Mouse (Mus musculus) embryonic facial prominence, embryonic 11.5 days (tissue): Measurements from ENCODE around the gene Ppp3ca. TPM values are rescaled to one million over a fixed set of nuclear protein-coding genes. Genes with fewer than 3 reads are reported as not detected.

ENCODE experiments used
- ATAC-seq: fragments of 200-750 bp; cut with Nextera tagmentation; replicated peaks from 2 replicates; pipeline ENCODE4 v1.8.0; 2017; ENCODE audit warnings: low read depth; ENCODE audit not compliant: insufficient number of reproducible peaks, low FRiP score, low TSS enrichment
- DNase-seq: peaks from one replicate; pipeline ENCODE4 v3.0.0-alpha.2; 2015; ENCODE audit warnings: low spot score
- H3K27ac ChIP-seq: fragments of 300-500 bp; sonication (generic); replicated peaks from 2 replicates; pipeline ENCODE4 v1.5.1; 2014; ENCODE audit warnings: mild to moderate bottlenecking, low read depth, low read length, control low read depth
- H3K27me3 ChIP-seq: fragments of 300-500 bp; sonication (generic); 2 replicates; pipeline ENCODE4 v1.6.1; 2014; ENCODE audit warnings: mild to moderate bottlenecking, low read length, moderate library complexity, mixed read lengths; ENCODE audit not compliant: control insufficient read depth, insufficient read depth
- H3K36me3 ChIP-seq: fragments of 300-500 bp; sonication (generic); replicated peaks from 2 replicates; pipeline ENCODE4 v1.6.1; 2014; ENCODE audit warnings: low read depth, mild to moderate bottlenecking, low read length, moderate library complexity, mixed read lengths; ENCODE audit not compliant: control insufficient read depth, insufficient read depth
- H3K4me1 ChIP-seq: fragments of 300-500 bp; sonication (generic); 2 replicates; pipeline ENCODE4 v1.6.1; 2014; ENCODE audit warnings: low read length, mixed read lengths; ENCODE audit not compliant: control insufficient read depth, insufficient read depth
- H3K4me2 ChIP-seq: fragments of 300-500 bp; sonication (generic); 2 replicates; pipeline ENCODE4 v1.6.1; 2014; ENCODE audit warnings: low read depth, mild to moderate bottlenecking, control low read depth, low read length, moderate library complexity
- H3K4me3 ChIP-seq: fragments of 300-500 bp; sonication (generic); 2 replicates; pipeline ENCODE4 v1.5.1; 2014; ENCODE audit warnings: low read depth, low read length, control low read depth
- H3K9ac ChIP-seq: fragments of 300-500 bp; sonication (generic); replicated peaks from 2 replicates; pipeline ENCODE4 v1.6.1; 2014; ENCODE audit warnings: mild to moderate bottlenecking, control low read depth, low read length
- H3K9me3 ChIP-seq: fragments of 300-500 bp; sonication (generic); replicated peaks from 2 replicates; pipeline ENCODE4 v1.6.1; 2016; ENCODE audit warnings: mild to moderate bottlenecking, low read length, inconsistent platforms, mixed read lengths; ENCODE audit not compliant: control insufficient read depth
- WGBS: fragments of 180-500 bp; shearing (Covaris S2); extraction: QIAGEN DNeasy Blood & Tissue Kit; methylation state at CpG from one replicate; pipeline ENCODE4 v1.1.7; 2014; 5-methylcytosine and 5-hydroxymethylcytosine counted together
- polyA plus RNA-seq: library from polyadenylated mRNA; unstranded; fragments of >200 nt; fragmentation: Nextera tagmentation; extraction: Ambion mirVana; gene quantifications from 2 replicates; pipeline ENCODE4 v1.2.1, GENCODE M21; 2014

Ppp3ca gene
- polyA plus RNA-seq, 1 experiment from 2014 or later = 57.4 TPM

- Histone ChIP-seq H3K4me2 (no peak overlapping the region), H3K9me3 (no peaks in the 10 kb centered on the region), H3K27me3 (no peaks in the 10 kb centered on the region), H3K36me3 (no peaks in the 10 kb centered on the region), H3K27ac (no peak overlapping the region), H3K4me3 (no peak overlapping the region), H3K4me1 (no peaks in the 10 kb centered on the region), H3K9ac (no peak overlapping the region)
- WGBS = 34% methylated on average over 2 of the region's 2 CpGs
- DNase-seq = no peak
- ATAC-seq = no peak
These were observed 80.0 kb downstream of the Ppp3ca start for GRCm38 (mm10) chr3:136749951-136750350.

DNA sequence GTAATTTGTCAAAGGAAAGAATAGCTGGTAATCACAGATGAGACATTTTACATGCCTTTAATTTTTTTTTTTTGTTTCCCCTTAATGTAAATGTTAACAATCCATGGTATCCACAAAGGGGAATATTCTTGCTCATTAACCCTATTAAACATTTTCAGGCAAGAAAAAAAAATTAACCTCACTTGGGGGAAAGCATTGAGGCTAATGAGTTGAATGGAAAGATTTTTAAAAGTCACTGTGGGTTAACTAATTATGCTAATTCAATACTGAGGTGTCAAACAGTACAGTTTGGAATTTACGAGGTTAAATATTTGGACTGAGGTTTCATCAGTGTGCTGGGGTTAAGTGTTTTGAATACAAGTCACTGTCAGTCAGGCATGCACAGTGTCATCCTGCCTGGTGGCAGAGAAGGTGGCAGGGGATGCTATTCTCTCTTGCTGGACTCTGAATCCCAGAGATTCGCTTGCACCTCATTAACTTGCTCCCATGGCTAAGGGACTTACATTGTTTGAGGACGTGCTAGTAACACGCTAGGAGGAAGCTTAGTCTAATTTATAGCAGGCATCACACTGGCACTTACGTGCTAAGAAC lies 82.3 kb downstream of the Ppp3ca start:
- no peak overlapping the region for H3K27ac ChIP-seq
- H3K36me3 ChIP-seq = no peaks in the 10 kb centered on the region
- H3K4me2 ChIP-seq = no peak overlapping the region
- ATAC-seq (no peak), DNase-seq (no peak)
- WGBS = 49% methylated on average over 5 of the region's 5 CpGs
- H3K4me3 ChIP-seq = no peak overlapping the region
- no peaks in the 10 kb centered on the region for H3K9me3 ChIP-seq
- no peaks in the 10 kb centered on the region for H3K27me3 ChIP-seq
- H3K4me1 ChIP-seq = no peaks in the 10 kb centered on the region
- no peak overlapping the region for H3K9ac ChIP-seq

DNA sequence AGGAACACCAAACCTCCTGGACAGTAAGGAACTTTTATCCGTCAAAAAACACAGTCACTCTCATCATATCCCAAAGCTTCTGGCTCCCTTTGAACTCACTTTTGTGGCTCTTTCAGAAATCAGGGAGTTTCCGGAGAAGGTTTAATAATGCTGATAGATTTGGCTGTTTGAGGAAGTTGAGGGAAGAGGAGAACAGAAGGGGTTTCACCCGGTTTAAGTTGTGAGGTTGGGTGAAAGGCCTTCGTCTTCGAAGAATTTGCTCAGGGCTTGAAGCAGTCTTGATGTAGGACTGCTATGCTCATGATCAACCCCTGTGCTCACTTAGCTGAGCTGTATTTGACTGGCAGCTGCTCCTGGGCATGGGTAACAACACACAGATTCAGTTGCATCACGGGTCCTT lies 86.2 kb downstream of the Ppp3ca start:
- H3K9ac ChIP-seq = no peak overlapping the region
- H3K4me3 ChIP-seq = no peak overlapping the region
- 85% methylated on average over 6 of the region's 6 CpGs for WGBS
- H3K27me3 ChIP-seq = no peaks in the 10 kb centered on the region
- DNase-seq = no peak
- no peak overlapping the region for H3K4me2 ChIP-seq
- ATAC-seq = no peak
- H3K9me3 ChIP-seq = no peaks in the 10 kb centered on the region
- H3K4me1 ChIP-seq = no peaks in the 10 kb centered on the region
- no peak overlapping the region for H3K27ac ChIP-seq
- no peaks in the 10 kb centered on the region for H3K36me3 ChIP-seq

GRCm38 (mm10) chr3:136759446-136759845 lies 89.5 kb downstream of the Ppp3ca start:
- DNase-seq (no peak), ATAC-seq (no peak)
- no peaks in the 10 kb centered on the region for H3K27me3 ChIP-seq
- no peaks in the 10 kb centered on the region for H3K9me3 ChIP-seq
- no peak overlapping the region for H3K27ac ChIP-seq
- no peak overlapping the region for H3K9ac ChIP-seq
- H3K4me1 ChIP-seq = no peaks in the 10 kb centered on the region
- 93% methylated on average over 12 of the region's 12 CpGs for WGBS
- no peak overlapping the region for H3K4me2 ChIP-seq
- no peak overlapping the region for H3K4me3 ChIP-seq
- H3K36me3 ChIP-seq = no peaks in the 10 kb centered on the region

DNA sequence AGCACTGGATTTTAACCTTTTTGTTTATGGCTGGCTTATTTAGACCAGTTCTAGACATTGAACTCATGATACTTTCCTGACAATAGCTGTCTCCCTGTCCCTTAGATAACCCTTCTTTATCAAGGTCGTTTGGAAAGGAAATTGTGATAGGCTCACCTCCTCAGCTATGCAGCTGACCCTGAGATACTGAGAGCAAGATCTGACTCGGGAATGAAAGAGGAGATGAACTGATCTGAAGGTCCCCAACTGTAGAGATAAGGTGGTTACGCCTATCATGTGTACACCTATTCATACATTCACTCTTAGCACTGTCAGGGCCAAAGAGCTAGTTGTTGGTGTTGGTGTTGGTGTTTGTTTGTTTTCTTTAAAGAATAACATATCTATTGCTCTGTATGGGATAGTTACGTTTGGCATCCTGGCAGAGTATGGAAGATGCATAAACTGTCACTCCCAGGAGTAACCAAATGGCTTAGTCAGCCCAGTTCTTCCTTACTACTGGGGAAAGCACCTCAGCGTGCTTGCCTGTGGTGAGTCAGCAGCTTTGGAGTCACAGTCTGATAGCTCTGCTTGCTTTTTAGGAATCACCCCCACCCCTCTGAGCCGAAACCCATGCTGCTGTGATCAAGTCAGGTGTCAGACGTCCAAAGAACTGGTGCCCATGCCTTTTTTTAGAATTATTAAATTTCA lies 91.5 kb downstream of the Ppp3ca start:
- WGBS = 73% methylated on average over 7 of the region's 7 CpGs

DNA sequence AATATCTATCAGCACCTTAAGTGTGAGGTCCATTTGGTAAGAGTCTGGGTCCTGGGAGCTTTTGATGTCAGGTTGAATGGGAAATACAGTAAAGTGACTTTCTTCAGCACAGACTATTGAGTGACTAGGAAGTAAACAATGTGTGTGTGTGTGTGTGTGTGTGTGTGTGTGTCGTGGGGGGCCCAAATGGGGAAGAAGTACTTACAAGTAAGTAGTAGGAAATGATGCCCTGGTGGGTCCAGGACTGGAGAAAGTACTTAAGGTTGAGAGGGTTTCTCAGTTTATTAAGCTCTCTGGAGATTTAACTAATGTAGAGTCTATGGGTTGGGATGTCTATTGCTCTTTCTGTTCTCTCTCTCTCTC lies 92.0 kb downstream of the Ppp3ca start:
- Histone ChIP-seq H3K27ac (no peak overlapping the region), H3K36me3 (no peaks in the 10 kb centered on the region), H3K4me1 (no peaks in the 10 kb centered on the region), H3K4me2 (no peak overlapping the region), H3K27me3 (no peaks in the 10 kb centered on the region), H3K9me3 (no peaks in the 10 kb centered on the region), H3K4me3 (no peak overlapping the region), H3K9ac (no peak overlapping the region)
- DNase-seq (no peak), ATAC-seq (no peak)
- 79% methylated on average over 1 of the region's 1 CpGs for WGBS

More for the DNA sequence above, 91.5 kb downstream of the Ppp3ca start:
- Histone ChIP-seq H3K36me3 (no peaks in the 10 kb centered on the region), H3K9ac (no peak overlapping the region), H3K9me3 (no peaks in the 10 kb centered on the region), H3K27ac (no peak overlapping the region), H3K4me3 (no peak overlapping the region), H3K4me2 (no peak overlapping the region), H3K4me1 (no peaks in the 10 kb centered on the region), H3K27me3 (no peaks in the 10 kb centered on the region)
- DNase-seq = no peak
- ATAC-seq = no peak

- H3K9ac ChIP-seq = no peak overlapping the region
- no peak overlapping the region for H3K27ac ChIP-seq
- H3K4me1 ChIP-seq = no peaks in the 10 kb centered on the region
- no peak overlapping the region for H3K4me3 ChIP-seq
- 14% methylated on average over 5 of the region's 5 CpGs for WGBS
- no peak overlapping the region for H3K4me2 ChIP-seq
- peak; percentile 42; the same call in 1 of the 2 replicates for ATAC-seq
- no peaks in the 10 kb centered on the region for H3K9me3 ChIP-seq
- H3K27me3 ChIP-seq = no peaks in the 10 kb centered on the region
- peak; percentile 86 for DNase-seq
- no peaks in the 10 kb centered on the region for H3K36me3 ChIP-seq
These were observed 93.9 kb downstream of the Ppp3ca start for GRCm38 (mm10) chr3:136763717-136764270.

GRCm38 (mm10) chr3:136765569-136765968 lies 95.6 kb downstream of the Ppp3ca start:
- Histone ChIP-seq H3K4me2 (no peak overlapping the region), H3K4me3 (no peak overlapping the region), H3K4me1 (no peaks in the 10 kb centered on the region), H3K27me3 (no peaks in the 10 kb centered on the region), H3K9ac (no peak overlapping the region), H3K36me3 (no peaks in the 10 kb centered on the region), H3K27ac (no peak overlapping the region), H3K9me3 (no peaks in the 10 kb centered on the region)
- no peak for ATAC-seq
- 53% methylated on average over 2 of the region's 2 CpGs for WGBS
- DNase-seq = no peak
